Mouse (Mus musculus): ENCODE measurements around the gene Ocln. TPM values are rescaled to one million over a fixed set of nuclear protein-coding genes. Genes with fewer than 3 reads are reported as not detected.
"Not testable (repeated sequence)": the region's sequence is repeated elsewhere in the genome, so short reads cannot be mapped to it uniquely, and the experiment has no call there.

Ocln gene
- polyA plus RNA-seq, 1 experiment from 2014 or later: 4.3 TPM

- not testable (repeated sequence) for H3K36me3 ChIP-seq; H3K9me3 ChIP-seq; H3K9ac ChIP-seq (replicated peaks); H3K4me3 ChIP-seq (replicated peaks); H3K27ac ChIP-seq; H3K4me1 ChIP-seq (replicated peaks); H3K4me2 ChIP-seq (replicated peaks); H3K27me3 ChIP-seq; ATAC-seq
- WGBS: 86% methylated on average over 8 of the region's 8 CpGs
Observed at GRCm38 (mm10) chr13:100452415-100453127, 99.9 kb downstream of the Ocln start, which contains the start of gene Naip1. Gene Naip1 (minus strand): TSS chr13:100452869.

- Histone ChIP-seq H3K9me3 (no peaks in the 10 kb centered on the region), H3K36me3 (no peaks in the 10 kb centered on the region), H3K9ac (replicated peaks) (no peak overlapping the region), H3K27ac (no peak overlapping the region), H3K27me3 (no peaks in the 10 kb centered on the region), H3K4me1 (replicated peaks) (no peaks in the 10 kb centered on the region), H3K4me2 (replicated peaks) (no peak overlapping the region), H3K4me3 (replicated peaks) (no peak overlapping the region)
- WGBS: 89% methylated on average over 1 of the region's 1 CpGs
- ATAC-seq: no peak
Observed at GRCm38 (mm10) chr13:100449495-100449894, 103.0 kb downstream of the Ocln start.

Other genes starting within 250 kb of the Ocln start
- gene Naip6, start 235.0 kb downstream of the Ocln start, polyA plus RNA-seq (2015; fragmentation: Nextera tagmentation; extraction: Ambion mirVana): 0.04 TPM in 1 of 2 replicates, not detected in the other
- not detected in 2 replicates for gene Naip1, start 99.8 kb downstream of the Ocln start, polyA plus RNA-seq (2015; fragmentation: Nextera tagmentation; extraction: Ambion mirVana)
- 75.9 and 79.6 TPM in 2 replicates for gene Gtf2h2, start 60.1 kb downstream of the Ocln start, polyA plus RNA-seq (2015; fragmentation: Nextera tagmentation; extraction: Ambion mirVana)
- 1.5 and 2.3 TPM in 2 replicates for gene Marveld2, start 64.3 kb upstream of the Ocln start, polyA plus RNA-seq (2015; fragmentation: Nextera tagmentation; extraction: Ambion mirVana)
- gene Ak6, start 98.3 kb upstream of the Ocln start, polyA plus RNA-seq (2015; fragmentation: Nextera tagmentation; extraction: Ambion mirVana): 339 and 353 TPM in 2 replicates
- 20.9 and 21.2 TPM in 2 replicates for gene Rad17, start 98.3 kb upstream of the Ocln start, polyA plus RNA-seq (2015; fragmentation: Nextera tagmentation; extraction: Ambion mirVana)
- gene Taf9, start 98.9 kb upstream of the Ocln start, polyA plus RNA-seq (2015; fragmentation: Nextera tagmentation; extraction: Ambion mirVana): 21.6 and 24.0 TPM in 2 replicates
- 1.5 and 2.1 TPM in 2 replicates for gene Ccdc125, start 117.0 kb upstream of the Ocln start, polyA plus RNA-seq (2015; fragmentation: Nextera tagmentation; extraction: Ambion mirVana)
- 54.1 and 58.0 TPM in 2 replicates for gene Cdk7, start 178.2 kb upstream of the Ocln start, polyA plus RNA-seq (2015; fragmentation: Nextera tagmentation; extraction: Ambion mirVana)
- gene Mrps36, start 191.9 kb upstream of the Ocln start, polyA plus RNA-seq (2015; fragmentation: Nextera tagmentation; extraction: Ambion mirVana): 122 and 137 TPM in 2 replicates
- gene Cenph, start 223.2 kb upstream of the Ocln start, polyA plus RNA-seq (2015; fragmentation: Nextera tagmentation; extraction: Ambion mirVana): 14.5 and 16.2 TPM in 2 replicates
- gene Ccnb1, start 233.9 kb upstream of the Ocln start, polyA plus RNA-seq (2015; fragmentation: Nextera tagmentation; extraction: Ambion mirVana): 119 and 130 TPM in 2 replicates

Measured in midbrain, embryonic 13.5 days (tissue).